Mouse (Mus musculus): ENCODE measurements around the gene Tmem216. TPM values are rescaled to one million over a fixed set of nuclear protein-coding genes. Genes with fewer than 3 reads are reported as not detected.
"Not testable (repeated sequence)": the region's sequence is repeated elsewhere in the genome, so short reads cannot be mapped to it uniquely, and the experiment has no call there.

The Tmem216 gene
- polyA plus RNA-seq, 1 experiment from 2014 or later = 9.9 TPM

GRCm38 (mm10) chr19:10557837-10558375 is 1.9 kb upstream of the Tmem216 start:
- H3K9me3 ChIP-seq (replicated peaks; ENCODE audit: control insufficient read depth, low read length); H3K36me3 ChIP-seq (ENCODE audit: control insufficient read depth, insufficient read depth); H3K27me3 ChIP-seq (ENCODE audit: control insufficient read depth, insufficient read depth, low read depth, low read length); H3K4me3 ChIP-seq (ENCODE audit: low read depth, low read length); H3K9ac ChIP-seq (ENCODE audit: low read depth, low read length); H3K27ac ChIP-seq (ENCODE audit: low read length); H3K4me2 ChIP-seq (ENCODE audit: low read depth, low read length); ATAC-seq (ENCODE audit: low read depth): not testable (repeated sequence)
- WGBS (ENCODE audit: insufficient replicate concordance) = 67% methylated on average over 4 of the region's 4 CpGs
- peaks cover 12% of the 10 kb centered on the region for H3K4me1 ChIP-seq (ENCODE audit: control insufficient read depth, low read depth, low read length)

DNA sequence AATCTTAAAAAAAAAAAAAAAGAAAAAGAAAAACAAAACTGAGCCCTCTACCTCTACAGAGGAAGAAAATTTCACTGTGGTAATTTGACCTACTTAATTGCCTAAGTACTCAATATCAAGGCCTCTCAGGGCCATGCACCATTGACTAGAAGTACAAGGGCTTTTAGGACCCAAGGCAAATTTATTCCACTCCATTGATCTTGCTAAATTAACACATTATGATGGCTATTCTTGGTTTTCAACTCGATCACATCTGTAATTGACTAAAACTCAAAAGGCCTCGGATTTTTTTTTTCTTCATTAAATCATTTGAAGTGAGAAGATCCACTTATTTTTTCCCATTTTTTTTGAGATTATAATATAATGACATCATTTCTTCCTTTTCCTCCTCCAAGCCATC is 1.4 kb upstream of the Tmem216 start:
- H3K9ac ChIP-seq (ENCODE audit: low read depth, low read length) = no peak overlapping the region
- H3K4me1 ChIP-seq (ENCODE audit: control insufficient read depth, low read depth, low read length) = peaks cover 12% of the 10 kb centered on the region
- H3K9me3 ChIP-seq (replicated peaks; ENCODE audit: control insufficient read depth, low read length) = no peaks in the 10 kb centered on the region
- no peaks in the 10 kb centered on the region for H3K36me3 ChIP-seq (ENCODE audit: control insufficient read depth, insufficient read depth)
- H3K4me2 ChIP-seq (ENCODE audit: low read depth, low read length) = no peak overlapping the region
- ATAC-seq (ENCODE audit: low read depth) = no peak
- no peaks in the 10 kb centered on the region for H3K27me3 ChIP-seq (ENCODE audit: control insufficient read depth, insufficient read depth, low read depth, low read length)
- no peak overlapping the region for H3K27ac ChIP-seq (ENCODE audit: low read length)
- 66% methylated on average over 2 of the region's 2 CpGs for WGBS (ENCODE audit: insufficient replicate concordance)
- H3K4me3 ChIP-seq (ENCODE audit: low read depth, low read length) = no peak overlapping the region

- 56% methylated on average over 2 of the region's 2 CpGs for WGBS (ENCODE audit: insufficient replicate concordance)
- H3K27me3 ChIP-seq (ENCODE audit: control insufficient read depth, insufficient read depth, low read depth, low read length) = no peaks in the 10 kb centered on the region
- peaks cover 12% of the 10 kb centered on the region for H3K4me1 ChIP-seq (ENCODE audit: control insufficient read depth, low read depth, low read length)
- no peak for ATAC-seq (ENCODE audit: low read depth)
- H3K4me3 ChIP-seq (ENCODE audit: low read depth, low read length) = no peak overlapping the region
- no peak overlapping the region for H3K9ac ChIP-seq (ENCODE audit: low read depth, low read length)
- no peak overlapping the region for H3K4me2 ChIP-seq (ENCODE audit: low read depth, low read length)
- H3K36me3 ChIP-seq (ENCODE audit: control insufficient read depth, insufficient read depth) = no peaks in the 10 kb centered on the region
- no peaks in the 10 kb centered on the region for H3K9me3 ChIP-seq (replicated peaks; ENCODE audit: control insufficient read depth, low read length)
- H3K27ac ChIP-seq (ENCODE audit: low read length) = no peak overlapping the region
Observed at GRCm38 (mm10) chr19:10557001-10557400, 963 bp upstream of the Tmem216 start.

DNA sequence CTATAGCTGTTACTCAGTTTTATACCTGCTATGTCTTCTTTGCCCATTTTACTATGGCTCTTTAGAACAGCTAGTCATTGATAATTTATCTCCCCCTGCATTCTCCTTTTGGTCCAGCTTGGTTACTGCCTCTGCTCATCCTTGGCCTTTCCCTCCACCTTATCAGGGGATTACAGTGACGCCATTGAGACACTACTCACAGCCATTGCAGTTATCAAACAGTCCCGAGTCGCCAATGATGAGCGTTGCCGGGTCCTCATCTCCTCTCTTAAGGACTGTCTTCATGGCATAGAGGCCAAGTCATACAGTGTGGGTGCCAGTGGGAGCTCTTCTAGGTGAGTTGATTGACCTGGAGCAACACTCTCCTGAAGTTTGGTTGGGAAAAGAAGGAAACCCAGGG is 16.6 kb downstream of the Tmem216 start:
- peak; percentile 93 for ATAC-seq (ENCODE audit: low read depth)

GRCm38 (mm10) chr19:10530082-10530481 is 26.0 kb downstream of the Tmem216 start:
- peaks cover 13% of the 10 kb centered on the region for H3K4me1 ChIP-seq (ENCODE audit: control insufficient read depth, low read depth, low read length)
- no peak overlapping the region for H3K27ac ChIP-seq (ENCODE audit: low read length)
- H3K4me2 ChIP-seq (ENCODE audit: low read depth, low read length) = no peak overlapping the region
- no peak overlapping the region for H3K9ac ChIP-seq (ENCODE audit: low read depth, low read length)
- ATAC-seq (ENCODE audit: low read depth) = no peak
- H3K9me3 ChIP-seq (replicated peaks; ENCODE audit: control insufficient read depth, low read length) = no peaks in the 10 kb centered on the region
- H3K27me3 ChIP-seq (ENCODE audit: control insufficient read depth, insufficient read depth, low read depth, low read length) = no peaks in the 10 kb centered on the region
- 95% methylated on average over 1 of the region's 1 CpGs for WGBS (ENCODE audit: insufficient replicate concordance)
- peaks cover 49% of the 10 kb centered on the region for H3K36me3 ChIP-seq (ENCODE audit: control insufficient read depth, insufficient read depth)
- H3K4me3 ChIP-seq (ENCODE audit: low read depth, low read length) = no peak overlapping the region

More for the DNA sequence above, 16.6 kb downstream of the Tmem216 start:
- Histone ChIP-seq H3K36me3 (ENCODE audit: control insufficient read depth, insufficient read depth) (peaks cover 77% of the 10 kb centered on the region), H3K4me2 (ENCODE audit: low read depth, low read length) (no peak overlapping the region), H3K27ac (ENCODE audit: low read length) (no peak overlapping the region), H3K9ac (ENCODE audit: low read depth, low read length) (no peak overlapping the region), H3K27me3 (ENCODE audit: control insufficient read depth, insufficient read depth, low read depth, low read length) (no peaks in the 10 kb centered on the region), H3K4me3 (ENCODE audit: low read depth, low read length) (no peak overlapping the region), H3K9me3 (replicated peaks; ENCODE audit: control insufficient read depth, low read length) (no peaks in the 10 kb centered on the region), H3K4me1 (ENCODE audit: control insufficient read depth, low read depth, low read length) (no peaks in the 10 kb centered on the region; the same call in 1 of the 2 replicates)
- 38% methylated on average over 5 of the region's 5 CpGs for WGBS (ENCODE audit: insufficient replicate concordance)

DNA sequence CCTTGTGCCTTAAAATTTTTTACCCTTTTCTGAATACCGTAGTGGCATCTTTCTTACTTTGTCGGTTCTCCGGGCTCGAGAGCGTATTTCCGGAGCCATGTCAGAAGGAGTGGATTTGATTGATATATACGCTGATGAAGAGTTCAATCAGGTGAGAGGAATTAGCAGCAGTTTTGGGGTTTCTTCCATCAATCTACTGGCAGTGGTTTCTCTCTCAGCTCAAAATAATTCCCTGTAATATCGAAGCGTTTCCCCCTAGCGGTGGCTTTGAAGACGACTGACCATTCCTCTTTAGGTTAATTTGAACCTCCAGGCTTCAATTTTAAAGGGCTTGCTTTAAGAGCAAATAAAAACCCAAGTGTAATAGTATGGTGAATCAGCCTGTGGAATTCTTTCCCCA is 30.1 kb downstream of the Tmem216 start, which contains the start of gene Sdhaf2:
Sdhaf2 (minus strand) TSS at position 233 of the 400 bp plus-strand sequence.
- Histone ChIP-seq H3K9me3 (replicated peaks; ENCODE audit: control insufficient read depth, low read length) (no peaks in the 10 kb centered on the region), H3K27ac (ENCODE audit: low read length) (peak within 1 kb of the TSS; percentile 98), H3K4me1 (ENCODE audit: control insufficient read depth, low read depth, low read length) (peaks cover 26% of the 10 kb centered on the region), H3K27me3 (ENCODE audit: control insufficient read depth, insufficient read depth, low read depth, low read length) (no peaks in the 10 kb centered on the region), H3K36me3 (ENCODE audit: control insufficient read depth, insufficient read depth) (peaks cover 17% of the 10 kb centered on the region), H3K4me2 (ENCODE audit: low read depth, low read length) (peak within 1 kb of the TSS; percentile 91), H3K4me3 (ENCODE audit: low read depth, low read length) (peak within 1 kb of the TSS; percentile 99), H3K9ac (ENCODE audit: low read depth, low read length) (peak within 1 kb of the TSS; percentile 99)
- no peak for ATAC-seq (ENCODE audit: low read depth)
- WGBS (ENCODE audit: insufficient replicate concordance) = under 1% methylated on average over 11 of the region's 11 CpGs

- Histone ChIP-seq H3K27ac (ENCODE audit: low read length) (peak within 1 kb of the TSS; percentile 98), H3K27me3 (ENCODE audit: control insufficient read depth, insufficient read depth, low read depth, low read length) (no peaks in the 10 kb centered on the region), H3K4me2 (ENCODE audit: low read depth, low read length) (peak within 1 kb of the TSS; percentile 91), H3K36me3 (ENCODE audit: control insufficient read depth, insufficient read depth) (peaks cover 12% of the 10 kb centered on the region), H3K9ac (ENCODE audit: low read depth, low read length) (peak within 1 kb of the TSS; percentile 99), H3K4me1 (ENCODE audit: control insufficient read depth, low read depth, low read length) (peaks cover 28% of the 10 kb centered on the region), H3K9me3 (replicated peaks; ENCODE audit: control insufficient read depth, low read length) (no peaks in the 10 kb centered on the region), H3K4me3 (ENCODE audit: low read depth, low read length) (peak within 1 kb of the TSS; percentile 99)
- 0% methylated on average over 85 of the region's 93 CpGs for whole genome bisulfite sequencing (ENCODE audit: insufficient replicate concordance)
- ATAC-seq (ENCODE audit: low read depth) = peak; percentile 91
Observed at GRCm38 (mm10) chr19:10525106-10525901, 30.7 kb downstream of the Tmem216 start, which contains the start of gene Cpsf7. TSS of gene Cpsf7 (plus strand) at chr19:10525266.

DNA sequence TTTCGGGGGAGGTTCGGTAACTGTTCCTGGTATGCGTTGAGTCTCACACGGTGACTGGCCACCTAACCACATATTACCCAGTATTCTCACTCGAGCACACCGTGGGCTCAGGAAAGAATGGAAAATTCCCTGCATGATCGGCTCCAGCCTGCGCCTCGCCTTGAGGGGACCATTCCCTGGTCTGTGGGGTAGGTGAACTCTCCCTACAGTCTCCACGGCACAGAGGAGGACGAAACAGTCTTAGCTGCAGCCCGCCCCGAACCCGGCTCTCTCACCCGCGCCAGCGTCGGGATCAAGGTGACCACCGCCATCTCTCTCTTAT is 31.3 kb downstream of the Tmem216 start:
- H3K27me3 ChIP-seq (ENCODE audit: control insufficient read depth, insufficient read depth, low read depth, low read length) = no peaks in the 10 kb centered on the region
- H3K9me3 ChIP-seq (replicated peaks; ENCODE audit: control insufficient read depth, low read length) = no peaks in the 10 kb centered on the region
- peaks cover 28% of the 10 kb centered on the region for H3K4me1 ChIP-seq (ENCODE audit: control insufficient read depth, low read depth, low read length)
- ATAC-seq (ENCODE audit: low read depth) = no peak
- H3K9ac ChIP-seq (ENCODE audit: low read depth, low read length) = peak overlapping the region; percentile 99
- WGBS (ENCODE audit: insufficient replicate concordance) = 0% methylated on average over 19 of the region's 19 CpGs
- peak overlapping the region; percentile 98 for H3K27ac ChIP-seq (ENCODE audit: low read length)
- peak overlapping the region; percentile 99 for H3K4me3 ChIP-seq (ENCODE audit: low read depth, low read length)
- peaks cover 7% of the 10 kb centered on the region for H3K36me3 ChIP-seq (ENCODE audit: control insufficient read depth, insufficient read depth)
- H3K4me2 ChIP-seq (ENCODE audit: low read depth, low read length) = peak overlapping the region; percentile 91

- ATAC-seq (ENCODE audit: low read depth) = no peak
- peak overlapping the region; percentile 69 for H3K27ac ChIP-seq (ENCODE audit: low read length)
- H3K4me3 ChIP-seq (ENCODE audit: low read depth, low read length) = peak overlapping the region; percentile 42
- H3K9me3 ChIP-seq (replicated peaks; ENCODE audit: control insufficient read depth, low read length) = no peaks in the 10 kb centered on the region
- peaks cover 28% of the 10 kb centered on the region for H3K4me1 ChIP-seq (ENCODE audit: control insufficient read depth, low read depth, low read length)
- 26% methylated on average over 5 of the region's 5 CpGs for WGBS (ENCODE audit: insufficient replicate concordance)
- no peaks in the 10 kb centered on the region for H3K27me3 ChIP-seq (ENCODE audit: control insufficient read depth, insufficient read depth, low read depth, low read length)
- H3K36me3 ChIP-seq (ENCODE audit: control insufficient read depth, insufficient read depth) = peaks cover 6% of the 10 kb centered on the region
- peak overlapping the region; percentile 91 for H3K4me2 ChIP-seq (ENCODE audit: low read depth, low read length)
- H3K9ac ChIP-seq (ENCODE audit: low read depth, low read length) = peak overlapping the region; percentile 62
Observed at GRCm38 (mm10) chr19:10523483-10524080, 32.5 kb downstream of the Tmem216 start.
